Mouse (Mus musculus) retina, adult 2 months (tissue): ENCODE results near the gene Crebbp.
A peak's percentile ranks its signal among the peaks of the same experiment; 100 is the strongest.
"Not testable (repeated sequence)": the region's sequence is repeated elsewhere in the genome, so short reads cannot be mapped to it uniquely, and the experiment has no call there.

Experiments
- DNase-seq: peaks from one replicate; pipeline ENCODE4 v3.0.0-alpha.2; 2012; ENCODE audit warnings: low read depth, low spot score

Crebbp gene

GRCm38 (mm10) chr16:4213799-4214551 lies at the start of gene Crebbp:
Gene Crebbp (minus strand): TSS chr16:4213997.
- DNase-seq: peak; percentile 82

DNA sequence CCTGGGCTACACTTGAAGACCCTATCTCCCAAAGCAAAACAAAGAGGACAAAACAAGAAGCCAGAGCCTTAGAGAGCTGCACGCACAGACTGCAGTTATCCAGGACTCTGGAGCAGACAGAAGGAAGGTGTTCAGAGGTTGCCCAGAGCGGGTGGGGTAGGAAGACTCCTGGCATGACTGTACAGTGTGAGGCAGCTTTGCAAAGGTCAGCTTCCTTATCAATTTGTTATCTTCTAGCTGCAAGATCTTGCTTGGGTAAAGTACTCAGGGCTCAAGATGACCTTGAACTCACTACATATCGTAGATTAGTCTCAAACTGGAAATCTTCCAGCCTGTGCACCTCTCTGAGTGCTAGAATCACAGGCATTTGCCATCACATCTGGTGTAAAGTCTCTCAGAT lies 49.7 kb upstream of the Crebbp start:
- DNase-seq: no peak

- no peak for DNase-seq
Measured at GRCm38 (mm10) chr16:4257546-4257945, 43.7 kb upstream of the Crebbp start.

GRCm38 (mm10) chr16:4248791-4249190 lies 35.0 kb upstream of the Crebbp start:
- no peak for DNase-seq

GRCm38 (mm10) chr16:4245241-4245640 lies 31.4 kb upstream of the Crebbp start:
- not testable (repeated sequence) for DNase-seq

DNA sequence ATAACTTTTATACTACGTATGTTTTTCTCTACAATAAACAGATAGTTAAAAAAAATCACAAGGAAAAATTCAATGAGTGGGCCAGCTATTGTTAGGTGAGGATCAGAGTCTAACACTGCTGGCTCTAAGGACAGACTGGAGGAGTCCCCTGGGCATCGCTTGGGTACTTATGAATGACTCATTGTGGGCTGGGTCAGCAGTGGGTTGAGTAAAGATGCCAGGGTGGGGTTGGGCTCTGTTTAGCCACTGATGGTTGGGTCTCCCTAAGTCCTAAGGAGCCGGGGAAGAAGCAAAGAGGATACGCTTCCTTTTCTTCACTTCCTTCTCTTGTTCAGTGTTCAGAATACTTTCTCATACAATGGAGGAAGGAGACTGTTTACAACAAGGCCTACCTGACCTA lies 22.3 kb upstream of the Crebbp start:
- no peak for DNase-seq

- DNase-seq: no peak
Measured at GRCm38 (mm10) chr16:4235587-4235986, 21.8 kb upstream of the Crebbp start.

GRCm38 (mm10) chr16:4225841-4226240 lies 12.0 kb upstream of the Crebbp start:
- DNase-seq: no peak

DNA sequence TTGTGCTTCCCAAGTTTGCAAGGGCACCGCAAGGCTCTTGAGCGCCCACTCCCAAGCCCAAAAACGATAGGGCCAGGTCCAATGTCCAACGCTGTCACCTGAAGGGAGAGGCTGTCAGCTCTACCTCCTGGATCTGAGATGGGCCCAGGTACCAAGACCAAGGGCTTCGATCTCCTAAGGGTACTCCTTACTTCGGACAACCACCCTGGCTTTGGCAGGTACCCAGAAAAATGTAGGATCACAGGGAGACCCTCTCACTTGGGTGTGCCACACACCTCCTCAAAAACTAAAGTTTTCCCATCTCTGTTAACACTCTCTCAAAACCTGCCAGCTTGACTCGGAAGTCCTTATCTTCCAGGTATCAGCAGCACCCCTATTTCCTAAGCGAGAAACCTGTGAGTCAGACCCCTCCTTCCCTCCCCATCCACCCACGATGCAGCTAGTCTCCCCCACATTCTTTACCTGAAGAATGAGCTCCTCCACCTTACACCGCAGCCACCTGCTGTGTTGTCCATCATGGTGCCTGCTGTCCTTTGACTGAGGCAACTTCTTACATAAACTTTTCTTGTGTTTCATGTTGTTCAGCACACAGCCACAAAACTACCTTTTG lies 939 bp upstream of the Crebbp start:
- DNase-seq: no peak

DNA sequence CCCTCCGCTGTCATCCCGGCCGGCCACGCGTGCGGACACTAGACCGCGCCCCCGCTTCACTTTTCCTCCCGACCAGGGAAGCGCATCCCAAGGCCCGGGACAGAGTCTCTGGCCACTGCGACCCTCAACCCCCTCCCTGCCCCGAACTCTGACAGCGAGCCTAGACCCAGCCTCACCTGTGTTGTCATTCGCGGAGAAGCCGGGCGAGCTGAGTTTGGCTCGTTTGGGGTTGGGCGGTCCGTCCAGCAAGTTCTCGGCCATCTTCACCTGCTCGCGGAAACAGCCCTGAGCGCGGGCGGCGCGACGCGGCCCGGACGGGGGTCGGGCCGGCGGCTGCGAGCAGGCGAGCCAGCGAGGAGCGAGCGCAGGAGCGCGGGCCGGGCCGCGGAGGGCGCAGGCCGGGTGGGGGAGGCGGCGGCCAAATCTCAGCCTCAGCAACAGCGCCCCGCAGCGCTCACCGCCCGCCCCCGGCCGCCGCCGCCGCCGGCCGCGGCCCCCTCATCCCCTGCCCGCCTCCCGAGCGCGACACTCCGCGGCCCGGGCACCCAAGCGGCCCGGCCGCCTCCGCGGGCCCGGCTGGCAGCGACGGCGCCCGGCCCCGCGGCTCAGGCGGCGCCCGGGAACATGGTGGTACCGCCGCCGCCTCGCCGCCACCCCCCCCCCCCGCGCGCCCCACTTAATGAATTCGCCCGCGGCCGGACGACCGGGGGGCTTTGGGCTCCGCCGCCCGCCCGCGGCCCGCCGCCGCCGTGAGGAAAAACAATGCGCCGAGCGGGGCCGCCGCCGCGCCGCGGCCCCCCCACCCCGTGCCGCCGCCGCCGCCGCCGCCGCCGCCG lies 616 bp downstream of the Crebbp start:
- DNase-seq: peak; percentile 29

GRCm38 (mm10) chr16:4212167-4212962 lies 1.4 kb downstream of the Crebbp start:
- no peak for DNase-seq

DNA sequence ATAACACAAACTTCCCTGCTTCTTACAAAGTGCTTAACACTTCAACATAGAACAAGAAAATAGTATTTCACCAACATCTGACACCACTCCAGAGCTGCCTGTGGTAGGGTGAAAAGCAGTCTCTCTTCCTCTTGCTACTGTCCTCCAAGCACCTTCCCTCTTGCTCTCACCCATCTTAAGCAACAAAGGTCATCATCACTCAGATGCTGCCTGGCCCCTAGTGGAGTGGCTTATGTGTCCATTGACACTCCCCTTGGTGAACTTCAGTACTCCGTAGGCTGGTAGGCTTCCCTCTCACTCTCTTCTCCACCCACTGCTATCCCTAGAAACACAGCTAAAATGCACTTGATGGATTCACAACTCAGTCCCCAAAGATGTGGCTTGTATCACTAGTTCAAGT lies 3.5 kb downstream of the Crebbp start:
- no peak for DNase-seq

DNA sequence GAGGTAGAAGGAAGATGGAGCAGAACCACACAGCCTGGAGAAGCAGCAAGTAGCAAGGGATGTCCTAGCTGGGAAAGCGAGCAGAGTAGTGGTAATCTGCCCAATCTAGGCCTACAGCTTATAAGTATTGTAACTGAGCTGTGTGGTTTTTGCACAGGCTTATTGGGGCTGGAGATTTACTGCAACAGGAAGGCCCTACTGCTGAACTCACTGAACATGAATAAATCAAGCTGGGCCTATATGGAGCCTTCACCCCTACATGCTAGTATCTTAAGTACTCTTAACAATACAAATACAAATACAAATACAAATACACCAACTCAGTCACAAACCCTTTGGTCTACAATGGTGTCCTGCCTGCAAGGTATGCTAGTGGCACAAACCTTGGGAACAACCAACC lies 10.2 kb downstream of the Crebbp start:
- DNase-seq: no peak

DNA sequence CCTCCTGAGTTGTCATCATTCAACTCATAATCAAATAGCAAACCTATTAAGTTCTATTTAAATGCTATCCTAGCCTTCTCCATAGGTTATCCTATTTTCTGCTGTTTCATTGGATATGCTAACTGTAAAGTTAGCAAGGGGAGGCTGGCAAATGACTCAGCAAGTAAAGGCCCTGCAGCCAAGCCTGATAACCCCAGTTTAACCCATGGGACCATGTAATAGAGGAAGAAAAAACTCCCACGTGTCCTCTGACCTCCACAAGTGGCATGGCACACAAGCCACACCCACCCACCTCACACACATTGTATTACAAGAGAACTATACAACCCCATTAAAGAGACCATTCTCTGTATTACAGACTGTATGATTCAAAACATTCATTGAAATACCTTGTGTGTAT lies 13.8 kb downstream of the Crebbp start:
- DNase-seq: no peak

DNA sequence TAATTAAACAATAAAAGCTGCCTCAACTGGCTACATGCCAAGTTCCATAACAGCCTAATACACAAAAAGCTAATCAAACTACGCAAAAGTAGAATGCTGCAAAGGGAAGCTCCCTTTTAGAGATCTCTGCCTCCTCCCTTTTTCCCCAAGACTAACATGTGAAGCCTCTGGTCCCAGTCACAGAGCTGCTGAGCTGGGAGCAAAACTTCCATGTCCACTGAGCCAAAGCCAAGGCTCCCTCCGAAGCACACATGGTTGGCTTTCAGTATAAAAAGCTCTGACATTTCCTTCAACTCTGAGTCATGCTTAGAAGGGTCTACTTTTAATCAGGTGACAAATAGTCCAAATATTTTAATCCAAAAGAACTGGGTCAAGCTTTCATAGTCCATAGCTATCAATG lies 14.2 kb downstream of the Crebbp start:
- no peak for DNase-seq

DNA sequence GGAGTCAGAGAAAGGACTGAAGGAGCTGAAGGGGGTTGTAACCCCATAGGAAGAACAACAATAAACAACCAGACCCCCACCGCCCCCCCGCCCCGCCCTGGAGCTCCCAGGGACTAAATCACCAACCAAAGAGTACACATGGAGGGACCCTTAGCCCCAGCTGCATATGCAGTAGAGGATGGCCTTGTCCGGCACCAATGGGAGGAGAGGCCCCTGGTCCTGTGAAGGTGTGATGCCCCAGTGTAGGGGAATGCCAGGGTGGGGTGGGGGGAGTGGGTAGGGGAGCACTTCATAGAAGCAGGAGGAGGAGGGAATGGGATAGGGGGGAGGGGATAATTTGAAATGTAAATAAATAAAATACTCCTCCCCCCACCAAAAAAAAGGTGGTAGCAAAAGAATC lies 15.8 kb downstream of the Crebbp start:
- no peak for DNase-seq

DNA sequence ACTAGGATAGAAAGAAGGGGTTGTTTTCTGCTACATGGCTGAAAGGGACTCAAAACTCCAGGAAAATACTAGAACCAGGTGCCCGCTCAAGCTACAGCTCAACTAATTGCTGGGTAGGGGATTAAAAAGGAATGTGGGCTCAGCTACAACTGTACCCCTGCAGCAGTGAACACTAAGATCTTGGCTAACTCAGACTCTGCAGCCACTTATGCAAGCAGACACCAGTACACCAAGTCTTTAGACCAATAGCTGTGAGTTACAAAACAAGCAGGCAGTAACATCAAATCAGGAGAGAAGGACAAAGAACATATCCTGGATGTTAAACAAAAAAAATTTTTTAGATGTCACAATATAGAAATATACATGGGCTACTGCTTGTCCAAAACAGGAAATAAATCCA lies 23.6 kb downstream of the Crebbp start:
- no peak for DNase-seq

- no peak for DNase-seq
Measured at GRCm38 (mm10) chr16:4175134-4175533, 38.7 kb downstream of the Crebbp start.

DNA sequence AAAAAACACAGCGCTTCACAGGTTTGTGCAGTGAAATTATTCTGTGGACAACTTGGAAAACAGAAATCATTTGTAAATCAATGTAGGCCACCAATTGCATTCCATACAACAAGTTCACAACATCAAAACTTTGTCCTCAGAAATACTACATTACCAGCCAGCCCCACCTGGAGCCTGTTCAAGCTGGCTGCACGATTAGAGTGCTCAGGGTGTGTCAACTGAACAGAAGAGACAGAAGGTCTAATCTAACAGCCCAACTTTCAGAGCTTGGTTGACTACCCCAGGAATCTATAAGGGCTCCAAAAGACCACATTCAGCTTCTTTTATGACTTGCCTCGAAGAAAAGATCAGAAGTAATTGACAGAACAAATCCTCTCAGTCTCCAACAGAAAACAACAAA lies 44.3 kb downstream of the Crebbp start:
- no peak for DNase-seq

- no peak for DNase-seq
Measured at GRCm38 (mm10) chr16:4168476-4168875, 45.3 kb downstream of the Crebbp start.

GRCm38 (mm10) chr16:4160898-4161247 lies 52.9 kb downstream of the Crebbp start:
- DNase-seq: no peak
